Mouse (Mus musculus) lung, embryonic 14.5 days (tissue): Measurements from ENCODE around the gene Slc26a1. TPM values are rescaled to one million over a fixed set of nuclear protein-coding genes. Genes with fewer than 3 reads are reported as not detected.

Experiments used
- ATAC-seq: fragments of 200-750 bp; cut with Nextera tagmentation; 2 replicates; pipeline ENCODE4 v1.8.0; 2017; ENCODE audit warnings: mild to moderate bottlenecking, moderate TSS enrichment, moderate library complexity; ENCODE audit not compliant: insufficient read depth
- DNase-seq: peaks from one replicate; pipeline ENCODE4 v3.0.0-alpha.2; 2015
- H3K27ac ChIP-seq: fragments of 300-500 bp; sonication (generic); 2 replicates; pipeline ENCODE4 v1.5.1; 2014; ENCODE audit warnings: low read depth, mild to moderate bottlenecking, moderate library complexity
- H3K27me3 ChIP-seq: fragments of 300-500 bp; sonication (generic); 2 replicates; pipeline ENCODE4 v1.6.1; 2014; ENCODE audit warnings: low read length, control low read depth; ENCODE audit not compliant: insufficient read depth
- H3K36me3 ChIP-seq: fragments of 300-500 bp; sonication (generic); 2 replicates; pipeline ENCODE4 v1.6.1; 2014; ENCODE audit warnings: control low read depth; ENCODE audit not compliant: insufficient read depth
- H3K4me1 ChIP-seq: fragments of 300-500 bp; sonication (generic); 2 replicates; pipeline ENCODE4 v1.6.1; 2014; ENCODE audit warnings: antibody characterized with exemption, control low read depth; ENCODE audit not compliant: insufficient read depth
- H3K4me2 ChIP-seq: fragments of 300-500 bp; sonication (generic); 2 replicates; pipeline ENCODE4 v1.6.1; 2014; ENCODE audit warnings: mild to moderate bottlenecking
- H3K4me3 ChIP-seq: fragments of 300-500 bp; sonication (generic); 2 replicates; pipeline ENCODE4 v1.5.1; 2014; ENCODE audit warnings: low read depth, low read length
- H3K9ac ChIP-seq: fragments of 300-500 bp; sonication (generic); 2 replicates; pipeline ENCODE4 v1.6.1; 2014
- H3K9me3 ChIP-seq: fragments of 300-500 bp; sonication (generic); 2 replicates; pipeline ENCODE4 v1.6.1; 2016; ENCODE audit warnings: low read depth, low read length, control low read depth
- CTCF ChIP-seq: IDR thresholded peaks from 2 replicates; pipeline ENCODE4 v1.5.1; 2016; ENCODE audit warnings: antibody characterized with exemption, low read depth
- WGBS: fragments of 180-500 bp; shearing (Covaris S2); extraction: QIAGEN DNeasy Blood & Tissue Kit; methylation state at CpG from one replicate; pipeline ENCODE4 v1.1.7; 2014; 5-methylcytosine and 5-hydroxymethylcytosine counted together
- polyA plus RNA-seq: library from polyadenylated mRNA; unstranded; fragments of >200 nt; fragmentation: Nextera tagmentation; extraction: Ambion mirVana; gene quantifications from 2 replicates; pipeline ENCODE4 v1.2.1, GENCODE M21; 2014

The Slc26a1 gene
- polyA plus RNA-seq, 1 experiment from 2014 or later = 0.70 TPM

- H3K27ac ChIP-seq = no peak overlapping the region
- DNase-seq = no peak
- H3K36me3 ChIP-seq = peaks cover 91% of the 10 kb centered on the region
- WGBS = 87% methylated on average over 6 of the region's 6 CpGs
- H3K4me2 ChIP-seq = no peak overlapping the region
- no peak for TF ChIP-seq CTCF
- ATAC-seq = no peak
- no peaks in the 10 kb centered on the region for H3K27me3 ChIP-seq
- H3K9ac ChIP-seq = no peak overlapping the region
- no peaks in the 10 kb centered on the region for H3K9me3 ChIP-seq
- no peak overlapping the region for H3K4me3 ChIP-seq
- no peaks in the 10 kb centered on the region for H3K4me1 ChIP-seq
Measured at GRCm38 (mm10) chr5:108653341-108653740, 22.0 kb downstream of the Slc26a1 start.

GRCm38 (mm10) chr5:108651823-108652222 lies 23.5 kb downstream of the Slc26a1 start:
- Histone ChIP-seq H3K27me3 (no peaks in the 10 kb centered on the region), H3K4me1 (no peaks in the 10 kb centered on the region), H3K4me2 (no peak overlapping the region), H3K27ac (no peak overlapping the region), H3K36me3 (peaks cover 87% of the 10 kb centered on the region), H3K9ac (no peak overlapping the region), H3K4me3 (no peak overlapping the region), H3K9me3 (no peaks in the 10 kb centered on the region)
- DNase-seq (peak; percentile 81), ATAC-seq (peak; percentile 47; the same call in 1 of the 2 replicates)
- 39% methylated on average over 1 of the region's 1 CpGs for whole genome bisulfite sequencing
- peak; percentile 76 for TF ChIP-seq CTCF

GRCm38 (mm10) chr5:108651136-108651720 lies 24.1 kb downstream of the Slc26a1 start:
- no peak overlapping the region for H3K27ac ChIP-seq
- no peak overlapping the region for H3K4me3 ChIP-seq
- H3K4me2 ChIP-seq = no peak overlapping the region
- H3K9me3 ChIP-seq = no peaks in the 10 kb centered on the region
- no peak for DNase-seq
- H3K9ac ChIP-seq = no peak overlapping the region
- ATAC-seq = no peak
- H3K4me1 ChIP-seq = no peaks in the 10 kb centered on the region
- no peak for TF ChIP-seq CTCF
- peaks cover 88% of the 10 kb centered on the region for H3K36me3 ChIP-seq
- WGBS = 75% methylated on average over 5 of the region's 5 CpGs
- H3K27me3 ChIP-seq = no peaks in the 10 kb centered on the region

GRCm38 (mm10) chr5:108650341-108650740 lies 25.0 kb downstream of the Slc26a1 start:
- TF ChIP-seq CTCF = no peak
- H3K27ac ChIP-seq = no peak overlapping the region
- 92% methylated on average over 7 of the region's 7 CpGs for WGBS
- no peak for DNase-seq
- no peaks in the 10 kb centered on the region for H3K27me3 ChIP-seq
- peaks cover 87% of the 10 kb centered on the region for H3K36me3 ChIP-seq
- H3K4me1 ChIP-seq = no peaks in the 10 kb centered on the region
- H3K4me2 ChIP-seq = no peak overlapping the region
- ATAC-seq = no peak
- no peak overlapping the region for H3K9ac ChIP-seq
- no peak overlapping the region for H3K4me3 ChIP-seq
- no peaks in the 10 kb centered on the region for H3K9me3 ChIP-seq

GRCm38 (mm10) chr5:108648937-108649576 lies 26.3 kb downstream of the Slc26a1 start:
- Histone ChIP-seq H3K36me3 (peaks cover 82% of the 10 kb centered on the region), H3K27me3 (no peaks in the 10 kb centered on the region), H3K27ac (no peak overlapping the region), H3K4me2 (no peak overlapping the region), H3K4me3 (no peak overlapping the region), H3K9ac (no peak overlapping the region), H3K9me3 (no peaks in the 10 kb centered on the region), H3K4me1 (no peaks in the 10 kb centered on the region)
- 87% methylated on average over 11 of the region's 11 CpGs for WGBS
- no peak for ATAC-seq
- TF ChIP-seq CTCF = no peak
- DNase-seq = no peak

GRCm38 (mm10) chr5:108647820-108648465 lies 27.4 kb downstream of the Slc26a1 start:
- no peaks in the 10 kb centered on the region for H3K27me3 ChIP-seq
- DNase-seq (no peak), ATAC-seq (no peak)
- no peak overlapping the region for H3K27ac ChIP-seq
- no peaks in the 10 kb centered on the region for H3K4me1 ChIP-seq
- no peak overlapping the region for H3K9ac ChIP-seq
- peaks cover 79% of the 10 kb centered on the region for H3K36me3 ChIP-seq
- H3K9me3 ChIP-seq = no peaks in the 10 kb centered on the region
- no peak overlapping the region for H3K4me3 ChIP-seq
- 80% methylated on average over 2 of the region's 2 CpGs for WGBS
- H3K4me2 ChIP-seq = no peak overlapping the region
- TF ChIP-seq CTCF = no peak

GRCm38 (mm10) chr5:108647311-108647710 lies 28.1 kb downstream of the Slc26a1 start:
- ATAC-seq = no peak
- Histone ChIP-seq H3K4me3 (no peak overlapping the region), H3K9ac (no peak overlapping the region), H3K4me2 (no peak overlapping the region), H3K9me3 (no peaks in the 10 kb centered on the region), H3K27me3 (no peaks in the 10 kb centered on the region), H3K36me3 (peaks cover 81% of the 10 kb centered on the region), H3K4me1 (no peaks in the 10 kb centered on the region), H3K27ac (no peak overlapping the region)
- DNase-seq = no peak
- 86% methylated on average over 2 of the region's 2 CpGs for WGBS
- TF ChIP-seq CTCF = no peak
